Mouse (Mus musculus): ENCODE results near the gene Ccdc83.
"Not testable (repeated sequence)": the region's sequence is repeated elsewhere in the genome, so short reads cannot be mapped to it uniquely, and the experiment has no call there.

Gene Ccdc83

DNA sequence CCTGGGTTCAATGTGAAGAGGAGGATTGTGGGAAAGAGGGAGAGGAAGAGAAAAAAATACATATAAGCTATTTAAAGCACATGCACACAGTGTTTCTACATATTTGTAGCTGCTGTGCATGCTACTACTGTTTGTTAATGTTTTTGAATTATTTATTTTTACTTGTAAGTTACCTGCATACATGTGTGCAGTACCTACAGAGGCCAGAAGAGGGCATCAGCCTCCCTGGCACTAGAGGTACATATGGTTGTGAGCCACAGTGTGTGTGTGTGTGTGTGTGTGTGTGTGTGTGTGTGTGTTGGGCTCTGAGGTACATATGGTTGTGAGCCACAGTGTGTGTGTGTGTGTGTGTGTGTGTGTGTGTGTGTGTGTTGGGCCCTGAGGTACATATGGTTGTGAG is 36.7 kb downstream of the Ccdc83 start:
- not testable (repeated sequence) for H3K36me3 ChIP-seq (ENCODE audit: control insufficient read depth, insufficient read depth, low read length, poor library complexity, severe bottlenecking); H3K27me3 ChIP-seq (ENCODE audit: control insufficient read depth, insufficient read depth, low read length, poor library complexity, severe bottlenecking)
- peak; percentile 40 for DNase-seq (ENCODE audit: low read depth, low spot score)

DNA sequence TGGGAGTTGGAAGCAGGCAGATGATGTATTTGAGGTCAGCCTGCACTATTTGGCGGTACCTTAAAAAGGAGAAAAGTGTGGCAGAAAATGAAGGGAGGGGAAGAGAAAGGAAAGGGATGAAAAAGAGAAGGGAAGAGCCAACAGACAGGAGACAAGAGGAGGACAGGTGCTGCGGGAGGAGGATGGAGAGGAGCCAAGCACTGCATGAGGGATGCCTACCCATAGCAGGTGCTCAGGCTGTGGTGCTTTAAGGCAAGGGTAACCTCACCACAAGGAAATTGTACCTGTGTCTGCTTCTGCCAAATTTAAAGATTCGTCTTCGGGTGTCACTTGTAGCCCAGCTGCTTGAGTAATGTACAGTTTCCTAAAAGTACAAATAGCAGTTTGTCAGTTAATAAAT is 37.5 kb downstream of the Ccdc83 start:
- Histone ChIP-seq H3K36me3 (ENCODE audit: control insufficient read depth, insufficient read depth, low read length, poor library complexity, severe bottlenecking) (no peaks in the 10 kb centered on the region), H3K27me3 (ENCODE audit: control insufficient read depth, insufficient read depth, low read length, poor library complexity, severe bottlenecking) (no peaks in the 10 kb centered on the region)
- no peak for DNase-seq (ENCODE audit: low read depth, low spot score)

GRCm38 (mm10) chr7:90221487-90221886 is 44.1 kb downstream of the Ccdc83 start:
- DNase-seq (ENCODE audit: low read depth, low spot score) = no peak
- Histone ChIP-seq H3K27me3 (ENCODE audit: control insufficient read depth, insufficient read depth, low read length, poor library complexity, severe bottlenecking) (no peaks in the 10 kb centered on the region), H3K36me3 (ENCODE audit: control insufficient read depth, insufficient read depth, low read length, poor library complexity, severe bottlenecking) (no peaks in the 10 kb centered on the region)

- Histone ChIP-seq H3K36me3 (ENCODE audit: control insufficient read depth, insufficient read depth, low read length, poor library complexity, severe bottlenecking) (no peaks in the 10 kb centered on the region), H3K27me3 (ENCODE audit: control insufficient read depth, insufficient read depth, low read length, poor library complexity, severe bottlenecking) (peaks cover 1% of the 10 kb centered on the region; the same call in 1 of the 2 replicates)
- DNase-seq (ENCODE audit: low read depth, low spot score) = no peak
Observed at GRCm38 (mm10) chr7:90218122-90218521, 47.5 kb downstream of the Ccdc83 start.

- Histone ChIP-seq H3K27me3 (ENCODE audit: control insufficient read depth, insufficient read depth, low read length, poor library complexity, severe bottlenecking) (peaks cover 1% of the 10 kb centered on the region; the same call in 1 of the 2 replicates), H3K36me3 (ENCODE audit: control insufficient read depth, insufficient read depth, low read length, poor library complexity, severe bottlenecking) (no peaks in the 10 kb centered on the region)
- DNase-seq (ENCODE audit: low read depth, low spot score) = no peak
Observed at GRCm38 (mm10) chr7:90216511-90216910, 49.1 kb downstream of the Ccdc83 start.

DNA sequence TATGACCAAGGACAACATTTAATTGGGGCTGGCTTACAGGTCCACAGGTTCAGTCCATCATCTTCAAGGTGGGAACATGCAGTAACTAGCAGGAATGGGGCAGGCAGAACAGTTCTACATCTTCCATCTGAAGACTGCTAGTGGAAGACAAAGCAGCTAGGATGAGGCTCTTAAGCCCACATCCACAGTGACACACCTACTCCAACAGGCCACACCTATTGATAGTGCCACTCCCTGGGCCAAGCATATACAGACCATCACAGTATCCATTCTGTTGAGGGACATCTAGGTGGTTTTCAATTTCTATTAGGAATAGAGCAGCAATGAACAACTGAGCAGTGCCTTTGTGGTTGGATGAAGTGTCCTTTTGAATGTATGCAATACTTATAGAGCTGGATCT is 54.6 kb downstream of the Ccdc83 start:
- H3K27me3 ChIP-seq (ENCODE audit: control insufficient read depth, insufficient read depth, low read length, poor library complexity, severe bottlenecking) = peaks cover 1% of the 10 kb centered on the region; the same call in 1 of the 2 replicates
- DNase-seq (ENCODE audit: low read depth, low spot score) = no peak

DNA sequence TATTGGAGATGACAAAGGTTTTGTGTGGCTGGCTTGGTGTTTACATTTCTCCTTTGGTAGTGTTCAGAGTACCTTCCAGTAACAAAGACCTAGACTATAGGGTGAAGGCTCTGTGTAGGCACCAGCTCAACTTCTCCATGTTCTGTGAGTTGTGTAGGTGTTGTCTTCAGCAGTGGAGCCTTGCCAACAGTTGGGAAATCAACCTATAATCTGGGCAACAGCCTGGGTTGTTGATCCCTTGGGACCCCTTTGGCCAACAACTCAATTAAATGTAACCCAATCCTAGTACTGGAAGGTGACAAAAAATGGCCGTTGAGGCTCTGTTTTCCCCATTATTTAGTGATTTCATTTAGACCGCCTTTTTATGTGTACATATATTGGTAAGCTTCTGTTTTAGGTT is 55.5 kb downstream of the Ccdc83 start:
- DNase-seq (ENCODE audit: low read depth, low spot score) = no peak
- Histone ChIP-seq H3K27me3 (ENCODE audit: control insufficient read depth, insufficient read depth, low read length, poor library complexity, severe bottlenecking) (peaks cover 1% of the 10 kb centered on the region; the same call in 1 of the 2 replicates), H3K36me3 (ENCODE audit: control insufficient read depth, insufficient read depth, low read length, poor library complexity, severe bottlenecking) (0 out of 2 replicates have a peak, but pooled peaks cover 4% of the 10 kb centered on the region)

More for the DNA sequence above, 54.6 kb downstream of the Ccdc83 start:
- H3K36me3 ChIP-seq (ENCODE audit: control insufficient read depth, insufficient read depth, low read length, poor library complexity, severe bottlenecking) = 0 out of 2 replicates have a peak, but pooled peaks cover 4% of the 10 kb centered on the region

- no peaks in the 10 kb centered on the region for H3K27me3 ChIP-seq (ENCODE audit: control insufficient read depth, insufficient read depth, low read length, poor library complexity, severe bottlenecking)
- peaks cover 20% of the 10 kb centered on the region for H3K36me3 ChIP-seq (ENCODE audit: control insufficient read depth, insufficient read depth, low read length, poor library complexity, severe bottlenecking)
- DNase-seq (ENCODE audit: low read depth, low spot score) = no peak
Observed at GRCm38 (mm10) chr7:90203914-90204313, 61.7 kb downstream of the Ccdc83 start.

DNA sequence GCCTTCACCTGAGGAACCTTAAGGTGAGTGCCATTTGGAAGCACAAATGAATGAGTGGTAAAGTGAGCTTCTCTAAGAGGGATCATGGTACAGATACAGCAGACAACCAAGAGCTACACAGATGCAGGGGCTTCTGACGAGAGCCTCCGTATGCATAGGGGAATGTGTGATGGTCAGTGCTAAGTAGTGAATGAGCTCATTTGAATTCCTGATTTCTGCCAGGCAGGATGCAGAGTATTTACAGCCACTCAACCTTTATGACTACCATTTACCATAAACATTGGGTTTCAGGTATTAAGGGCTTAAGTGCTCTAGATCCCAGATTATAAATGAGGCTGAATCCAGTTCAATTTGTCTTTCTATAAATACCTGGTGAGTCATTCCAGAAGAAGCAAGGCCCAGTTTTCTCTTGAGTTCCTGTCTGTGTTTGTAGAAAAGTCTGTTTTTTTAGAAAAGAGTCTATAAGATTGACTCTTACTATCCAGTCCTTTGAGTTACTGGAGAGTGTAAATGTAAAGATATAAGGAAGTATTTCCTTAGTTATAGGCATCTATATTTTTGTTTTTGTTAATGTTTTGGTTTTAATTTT is 63.6 kb downstream of the Ccdc83 start:
- Histone ChIP-seq H3K36me3 (ENCODE audit: control insufficient read depth, insufficient read depth, low read length, poor library complexity, severe bottlenecking) (peaks cover 16% of the 10 kb centered on the region), H3K27me3 (ENCODE audit: control insufficient read depth, insufficient read depth, low read length, poor library complexity, severe bottlenecking) (no peaks in the 10 kb centered on the region)
- DNase-seq (ENCODE audit: low read depth, low spot score) = no peak

GRCm38 (mm10) chr7:90200251-90200650 is 65.3 kb downstream of the Ccdc83 start:
- Histone ChIP-seq H3K36me3 (ENCODE audit: control insufficient read depth, insufficient read depth, low read length, poor library complexity, severe bottlenecking) (peaks cover 17% of the 10 kb centered on the region), H3K27me3 (ENCODE audit: control insufficient read depth, insufficient read depth, low read length, poor library complexity, severe bottlenecking) (no peaks in the 10 kb centered on the region)
- no peak for DNase-seq (ENCODE audit: low read depth, low spot score)

DNA sequence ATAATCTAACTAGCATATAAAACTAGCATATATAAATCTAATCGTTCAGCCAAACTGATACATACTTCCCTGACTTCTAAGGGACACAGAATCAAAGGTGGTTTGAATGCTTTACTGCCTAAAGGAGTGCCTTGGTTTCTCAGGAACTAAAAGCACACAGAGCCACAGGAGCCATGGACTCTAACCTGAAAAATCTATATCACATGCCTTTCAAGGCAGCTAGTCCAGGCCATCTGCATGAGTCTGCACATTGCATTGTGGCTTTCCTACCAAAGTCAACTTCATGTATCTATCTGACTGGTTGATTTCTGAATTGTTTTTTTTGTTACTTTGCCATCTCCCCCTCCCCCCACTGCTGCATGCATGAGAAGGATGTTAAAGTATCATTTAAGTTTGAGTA is 84.9 kb downstream of the Ccdc83 start:
- DNase-seq (ENCODE audit: low read depth, low spot score) = no peak
- Histone ChIP-seq H3K36me3 (ENCODE audit: control insufficient read depth, insufficient read depth, low read length, poor library complexity, severe bottlenecking) (peaks cover 11% of the 10 kb centered on the region), H3K27me3 (ENCODE audit: control insufficient read depth, insufficient read depth, low read length, poor library complexity, severe bottlenecking) (no peaks in the 10 kb centered on the region)

- no peak for DNase-seq (ENCODE audit: low read depth, low spot score)
- Histone ChIP-seq H3K27me3 (ENCODE audit: control insufficient read depth, insufficient read depth, low read length, poor library complexity, severe bottlenecking) (no peaks in the 10 kb centered on the region), H3K36me3 (ENCODE audit: control insufficient read depth, insufficient read depth, low read length, poor library complexity, severe bottlenecking) (peaks cover 11% of the 10 kb centered on the region)
Observed at GRCm38 (mm10) chr7:90175576-90175975, 90.0 kb downstream of the Ccdc83 start.

Measured in splenic B cell, adult 2 months (primary cell).